Mouse (Mus musculus): ENCODE results near the gene Fcer1g. TPM values are rescaled to one million over a fixed set of nuclear protein-coding genes. Genes with fewer than 3 reads are reported as not detected.

Fcer1g gene
- polyA plus RNA-seq, 1 experiment: 56.2 TPM

- DNase-seq (ENCODE audit: low read depth, low spot score): peak; percentile 70
These were observed 35.8 kb upstream of the Fcer1g start, which contains the start of gene B4galt3 for GRCm38 (mm10) chr1:171269848-171270572. TSS of gene B4galt3 (plus strand) at chr1:171270328.

GRCm38 (mm10) chr1:171268341-171268740 is 34.2 kb upstream of the Fcer1g start:
- 59% methylated on average over 1 of the region's 1 CpGs for WGBS
- DNase-seq (ENCODE audit: low read depth, low spot score): no peak

More at GRCm38 (mm10) chr1:171269848-171270572, 35.8 kb upstream of the Fcer1g start, which contains the start of gene B4galt3:
- WGBS: 4% methylated on average over 36 of the region's 36 CpGs

GRCm38 (mm10) chr1:171265971-171266744 is 32.0 kb upstream of the Fcer1g start:
- WGBS: 44% methylated on average over 4 of the region's 4 CpGs
- DNase-seq (ENCODE audit: low read depth, low spot score): no peak

GRCm38 (mm10) chr1:171263666-171264461 is 29.7 kb upstream of the Fcer1g start:
- WGBS: 60% methylated on average over 3 of the region's 3 CpGs

GRCm38 (mm10) chr1:171263185-171263611 is 29.0 kb upstream of the Fcer1g start:
- DNase-seq (ENCODE audit: low read depth, low spot score): no peak
- 0% methylated on average over 1 of the region's 2 CpGs for WGBS

More at GRCm38 (mm10) chr1:171263666-171264461, 29.7 kb upstream of the Fcer1g start:
- no peak for DNase-seq (ENCODE audit: low read depth, low spot score)

- DNase-seq (ENCODE audit: low read depth, low spot score): no peak
- 3% methylated on average over 8 of the region's 8 CpGs for WGBS
These were observed 28.5 kb upstream of the Fcer1g start for GRCm38 (mm10) chr1:171262594-171263130.

- 52% methylated on average over 3 of the region's 3 CpGs for WGBS
- DNase-seq (ENCODE audit: low read depth, low spot score): no peak
These were observed 26.2 kb upstream of the Fcer1g start for GRCm38 (mm10) chr1:171260316-171260715.

- DNase-seq (ENCODE audit: low read depth, low spot score): no peak
These were observed 24.8 kb upstream of the Fcer1g start for GRCm38 (mm10) chr1:171258921-171259320.

GRCm38 (mm10) chr1:171257781-171258180 is 23.6 kb upstream of the Fcer1g start:
- DNase-seq (ENCODE audit: low read depth, low spot score): no peak
- 84% methylated on average over 9 of the region's 9 CpGs for WGBS

More at GRCm38 (mm10) chr1:171258921-171259320, 24.8 kb upstream of the Fcer1g start:
- WGBS: 72% methylated on average over 17 of the region's 17 CpGs

- DNase-seq (ENCODE audit: low read depth, low spot score): no peak
- WGBS: 50% methylated on average over 15 of the region's 15 CpGs
These were observed 22.9 kb upstream of the Fcer1g start for GRCm38 (mm10) chr1:171256937-171257548.

GRCm38 (mm10) chr1:171256095-171256818 is 22.1 kb upstream of the Fcer1g start:
- no peak for DNase-seq (ENCODE audit: low read depth, low spot score)

GRCm38 (mm10) chr1:171252415-171252814 is 18.2 kb upstream of the Fcer1g start:
- 72% methylated on average over 17 of the region's 17 CpGs for WGBS
- DNase-seq (ENCODE audit: low read depth, low spot score): no peak

More at GRCm38 (mm10) chr1:171256095-171256818, 22.1 kb upstream of the Fcer1g start:
- 84% methylated on average over 24 of the region's 24 CpGs for WGBS

- 49% methylated on average over 13 of the region's 13 CpGs for WGBS
- no peak for DNase-seq (ENCODE audit: low read depth, low spot score)
These were observed 17.6 kb upstream of the Fcer1g start for GRCm38 (mm10) chr1:171251594-171252324.

- 33% methylated on average over 26 of the region's 26 CpGs for WGBS
- no peak for DNase-seq (ENCODE audit: low read depth, low spot score)
These were observed 16.8 kb upstream of the Fcer1g start, which contains the start of gene Ndufs2 for GRCm38 (mm10) chr1:171250680-171251593. TSS of gene Ndufs2 (minus strand) at chr1:171251388.

GRCm38 (mm10) chr1:171249913-171250600 is 15.9 kb upstream of the Fcer1g start, which contains the start of gene Adamts4:
TSS of gene Adamts4 (plus strand) at chr1:171250421.
- WGBS: 33% methylated on average over 5 of the region's 5 CpGs

More at GRCm38 (mm10) chr1:171249913-171250600, 15.9 kb upstream of the Fcer1g start, which contains the start of gene Adamts4:
- DNase-seq (ENCODE audit: low read depth, low spot score): no peak

Data from large intestine, adult 2 months (tissue).